Mouse (Mus musculus) ES-Bruce4 (cell line): ENCODE measurements around the gene Schip1.

Experiments used
- CTCF ChIP-seq: IDR thresholded peaks from one replicate; pipeline ENCODE4 v1.8.1; 2011; ENCODE audit warnings: low read depth, low read length
- EP300 ChIP-seq: IDR thresholded peaks from 2 replicates; pipeline ENCODE4 v1.6.1; 2011; ENCODE audit warnings: low read depth, low read length; ENCODE audit not compliant: insufficient read depth
- POLR2A ChIP-seq: IDR thresholded peaks from one replicate; pipeline ENCODE4 v1.8.1; 2011; ENCODE audit warnings: low read length; ENCODE audit not compliant: insufficient read depth

- TF ChIP-seq CTCF (no peak), POLR2A (no peak), EP300 (no peak)
Measured at GRCm38 (mm10) chr3:68130386-68130785, 65.8 kb downstream of the Schip1 start.
